Comparison of ENCODE assay signal across 9 mouse cellular contexts in the genomic region with DNA sequence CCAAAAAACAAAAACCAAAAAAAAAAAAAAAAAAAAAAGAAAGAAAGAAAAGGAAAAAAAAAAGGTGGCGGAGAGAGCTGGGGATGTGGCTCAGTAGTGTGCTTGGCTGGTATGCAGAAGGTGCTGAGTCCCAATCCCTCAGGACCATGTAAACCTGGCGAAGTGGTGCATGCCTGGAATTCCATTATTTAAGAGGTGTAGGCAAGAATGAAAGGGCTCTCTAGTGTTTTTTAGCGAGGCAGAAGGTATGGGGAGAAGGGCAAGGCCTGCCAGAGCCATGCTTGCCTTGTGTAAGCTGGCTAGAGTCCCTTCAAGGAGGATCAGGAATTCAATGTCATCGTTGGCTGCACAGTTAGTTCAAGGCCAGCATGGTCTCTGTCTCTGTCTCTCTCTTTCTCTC. TPM values are rescaled to one million over a fixed set of nuclear protein-coding genes. Genes with fewer than 3 reads are reported as not detected.
A peak's percentile ranks its signal among the peaks of the same experiment; 100 is the strongest.
DNase-seq lines count a peak whose midpoint lies in the region; ATAC-seq and TF ChIP-seq lines count a peak whose summit lies in the region.
"Had no signal": no experiment of that assay in that cellular context is flagged by ENCODE, and none has a peak within 500 bp of the region (broad histone marks: within the 10 kb centered on the region; RNA-seq: fewer than 3 reads in every experiment).

No protein-coding gene starts in this region.

- H3K36me3 ChIP-seq in kidney, embryonic 15.5 days, result no peaks in the 10 kb centered on the region
- H3K36me3 ChIP-seq in kidney, adult 2 months (ENCODE audit: control insufficient read depth, insufficient read depth, low read length), result no peaks in the 10 kb centered on the region
- no peaks in the 10 kb centered on the region for H3K36me3 ChIP-seq in intestine, postnatal 0 days (ENCODE audit: control insufficient read depth, insufficient read depth)
- no peaks in the 10 kb centered on the region for H3K36me3 ChIP-seq in hindbrain, embryonic 16.5 days (ENCODE audit: control insufficient read depth, insufficient read depth, low read length)
- H3K36me3 ChIP-seq: midbrain, embryonic 10.5 days had no signal

- H3K4me2 ChIP-seq in kidney, embryonic 15.5 days, result no peak overlapping the region
- no peak overlapping the region for H3K4me2 ChIP-seq in intestine, postnatal 0 days (replicated peaks; ENCODE audit: low read depth)
- H3K4me2 ChIP-seq in hindbrain, embryonic 16.5 days (ENCODE audit: low read length), result no peak overlapping the region

- no peak for DNase-seq in kidney, adult 2 months
- peak; percentile 37 for DNase-seq in naive thymus-derived CD4-positive, alpha-beta T cell, adult 2 months (ENCODE audit: low read depth)
- DNase-seq in frontal cortex, postnatal 36 days (ENCODE audit: low spot score in 2 of 2), result no peak

- H3K27ac ChIP-seq in kidney, embryonic 15.5 days, result peak overlapping the region; percentile 90
- H3K27ac ChIP-seq in kidney, adult 2 months (ENCODE audit: insufficient read depth, low read depth, low read length), result no peak overlapping the region
- peak overlapping the region; percentile 83 for H3K27ac ChIP-seq in bone marrow, adult 2 months (ENCODE audit: control insufficient read depth, insufficient read depth, low read depth, low read length, poor library complexity)
- peak overlapping the region; percentile 63; the same call in 1 of the 2 replicates for H3K27ac ChIP-seq in intestine, postnatal 0 days (ENCODE audit: low read depth, low read length)
- no peak overlapping the region for H3K27ac ChIP-seq in hindbrain, embryonic 16.5 days (ENCODE audit: low read depth, low read length)
- H3K27ac ChIP-seq: midbrain, embryonic 10.5 days had no signal

- TF ChIP-seq POLR2A in kidney, adult 2 months (IDR thresholded peaks at IDR 0.05; ENCODE audit: low read depth, low read length), result no peak
- no peak for TF ChIP-seq POLR2A in bone marrow, adult 2 months (IDR thresholded peaks at IDR 0.05; ENCODE audit: borderline replicate concordance, control insufficient read depth, low read depth, low read length)

- no peak for ATAC-seq in kidney, embryonic 15.5 days (replicated peaks; ENCODE audit: low FRiP score)
- ATAC-seq in intestine, postnatal 0 days, result no peak
- ATAC-seq in hindbrain, embryonic 16.5 days, result no peak

- TF ChIP-seq CTCF in kidney, adult 2 months (conservative IDR thresholded peaks at IDR 0.05; ENCODE audit: insufficient read depth, insufficient read length, low read depth, low read length), result no peak
- TF ChIP-seq CTCF in bone marrow, adult 2 months (IDR thresholded peaks at IDR 0.05; ENCODE audit: control insufficient read depth, insufficient read depth, low read length), result no peak
- no peak for TF ChIP-seq CTCF in intestine, postnatal 0 days (IDR thresholded peaks at IDR 0.05; ENCODE audit: low read depth)

- no peaks in the 10 kb centered on the region for H3K27me3 ChIP-seq in kidney, embryonic 15.5 days
- H3K27me3 ChIP-seq in kidney, adult 2 months (replicated peaks; ENCODE audit: control insufficient read depth, insufficient read depth, low read length), result no peaks in the 10 kb centered on the region
- no peaks in the 10 kb centered on the region for H3K27me3 ChIP-seq in intestine, postnatal 0 days (replicated peaks; ENCODE audit: control insufficient read depth, insufficient read depth, low read length)
- H3K27me3 ChIP-seq in hindbrain, embryonic 16.5 days (replicated peaks; ENCODE audit: control insufficient read depth, insufficient read depth, low read length), result no peaks in the 10 kb centered on the region

- H3K9me3 ChIP-seq in kidney, embryonic 15.5 days (replicated peaks), result no peaks in the 10 kb centered on the region
- H3K9me3 ChIP-seq in intestine, postnatal 0 days (ENCODE audit: control insufficient read depth), result no peaks in the 10 kb centered on the region
- H3K9me3 ChIP-seq in hindbrain, embryonic 16.5 days (ENCODE audit: control insufficient read depth, low read length), result no peaks in the 10 kb centered on the region
- H3K9me3 ChIP-seq: midbrain, embryonic 10.5 days had no signal

- no peak overlapping the region for H3K4me3 ChIP-seq in kidney, embryonic 15.5 days (replicated peaks)
- H3K4me3 ChIP-seq in kidney, adult 2 months (ENCODE audit: insufficient read depth, low read depth, low read length), result no peak overlapping the region
- peak overlapping the region; percentile 37 for H3K4me3 ChIP-seq in bone marrow, adult 2 months (replicated peaks; ENCODE audit: control insufficient read depth, low read depth, low read length)
- H3K4me3 ChIP-seq in intestine, postnatal 0 days (ENCODE audit: low read depth, low read length), result no peak overlapping the region
- no peak overlapping the region for H3K4me3 ChIP-seq in hindbrain, embryonic 16.5 days (ENCODE audit: low read length)
- H3K4me3 ChIP-seq: midbrain, embryonic 10.5 days had no signal

- no peak overlapping the region for H3K9ac ChIP-seq in kidney, embryonic 15.5 days
- H3K9ac ChIP-seq in intestine, postnatal 0 days (ENCODE audit: low read depth, low read length), result no peak overlapping the region
- H3K9ac ChIP-seq in hindbrain, embryonic 16.5 days (ENCODE audit: low read depth, low read length), result no peak overlapping the region
- H3K9ac ChIP-seq: hindbrain, embryonic 14.5 days had no signal

- H3K4me1 ChIP-seq in kidney, embryonic 15.5 days, result peaks cover 18% of the 10 kb centered on the region
- H3K4me1 ChIP-seq in kidney, adult 2 months (ENCODE audit: control insufficient read depth, insufficient read depth, low read length), result 0 out of 2 replicates have a peak, but pooled peaks cover 8% of the 10 kb centered on the region
- H3K4me1 ChIP-seq in bone marrow, adult 2 months (ENCODE audit: control insufficient read depth, insufficient read depth, low read length), result peaks cover 3% of the 10 kb centered on the region; the same call in 1 of the 2 replicates
- H3K4me1 ChIP-seq in intestine, postnatal 0 days (replicated peaks; ENCODE audit: control insufficient read depth, insufficient read depth, low read length), result no peaks in the 10 kb centered on the region
- H3K4me1 ChIP-seq in hindbrain, embryonic 16.5 days (ENCODE audit: control insufficient read depth, insufficient read depth, low read depth, low read length), result no peaks in the 10 kb centered on the region

- WGBS in kidney, embryonic 15.5 days, result 88% methylated on average over 4 of the region's 4 CpGs
- 71% methylated on average over 4 of the region's 4 CpGs for WGBS in kidney, adult 2 months
- WGBS in bone marrow, adult 2 months, result 57% methylated on average over 4 of the region's 4 CpGs
- WGBS in intestine, postnatal 0 days, result 85% methylated on average over 4 of the region's 4 CpGs
- WGBS in hindbrain, embryonic 16.5 days, result 87% methylated on average over 4 of the region's 4 CpGs

RNA-seq across cellular contexts. Expression of gene Ccdc63, which starts 4.2 kb away (rescaled TPM):
- 0.19 TPM in 1 of 2 replicates, not detected in the other for polyA plus RNA-seq in kidney, embryonic 15.5 days (2015; fragmentation: Nextera tagmentation; extraction: Ambion mirVana)
- polyA plus RNA-seq in kidney, adult 2 months (2012; rRNA removed), result 0.09 and 0.14 TPM in 2 replicates
- 4.5 and 8.2 TPM in 2 replicates for polyA plus RNA-seq in bone marrow, adult 2 months (2011; ENCODE audit: insufficient read depth, insufficient read length, low replicate concordance, missing spikeins)
- not detected in 2 replicates for polyA plus RNA-seq in intestine, postnatal 0 days (2015; fragmentation: Nextera tagmentation; extraction: Ambion mirVana)
- polyA plus RNA-seq in hindbrain, embryonic 16.5 days (2015; fragmentation: Nextera tagmentation; extraction: Ambion mirVana), result 0.19 and 0.20 TPM in 2 replicates
- polyA plus RNA-seq: midbrain, embryonic 10.5 days had no signal

RNA-seq across cellular contexts. Expression of gene Ppp1cc, which starts 13.3 kb away (rescaled TPM):
- 257 and 264 TPM in 2 replicates for polyA plus RNA-seq in kidney, embryonic 15.5 days (2015; fragmentation: Nextera tagmentation; extraction: Ambion mirVana)
- 75.8 and 91.5 TPM in 2 replicates for polyA plus RNA-seq in kidney, adult 2 months (2012; rRNA removed)
- 221 and 312 TPM in 2 replicates for polyA plus RNA-seq in bone marrow, adult 2 months (2011; ENCODE audit: insufficient read depth, insufficient read length, low replicate concordance, missing spikeins)
- polyA plus RNA-seq in intestine, postnatal 0 days (2015; fragmentation: Nextera tagmentation; extraction: Ambion mirVana), result 138 and 144 TPM in 2 replicates
- 182 and 185 TPM in 2 replicates for polyA plus RNA-seq in hindbrain, embryonic 16.5 days (2015; fragmentation: Nextera tagmentation; extraction: Ambion mirVana)

RNA-seq across cellular contexts. Expression of gene Myl2, which starts 44.1 kb away (rescaled TPM):
- polyA plus RNA-seq in kidney, embryonic 15.5 days (2015; fragmentation: Nextera tagmentation; extraction: Ambion mirVana), result 0.78 and 2.3 TPM in 2 replicates
- 0.90 and 11.8 TPM in 2 replicates for polyA plus RNA-seq in kidney, adult 2 months (2012; rRNA removed)
- polyA plus RNA-seq in bone marrow, adult 2 months (2011; ENCODE audit: insufficient read depth, insufficient read length, low replicate concordance, missing spikeins), result 4.3 and 6.0 TPM in 2 replicates
- not detected in 2 replicates for polyA plus RNA-seq in intestine, postnatal 0 days (2015; fragmentation: Nextera tagmentation; extraction: Ambion mirVana)
- 1.9 and 2.7 TPM in 2 replicates for polyA plus RNA-seq in hindbrain, embryonic 16.5 days (2015; fragmentation: Nextera tagmentation; extraction: Ambion mirVana)

Comparison
In these comparisons a context has a peak if more than half of its experiments do, and no peak if none do; other contexts are left out.
1. H3K27ac ChIP-seq: peak in kidney, embryonic 15.5 days (single experiment), bone marrow, adult 2 months (single experiment) and intestine, postnatal 0 days (single experiment); none in kidney, adult 2 months (single experiment) and hindbrain, embryonic 16.5 days (single experiment).